Mouse (Mus musculus) gastrocnemius, postnatal 25 days (tissue): ENCODE measurements around the gene Nisch. TPM values are rescaled to one million over a fixed set of nuclear protein-coding genes. Genes with fewer than 3 reads are reported as not detected.
A peak's percentile ranks its signal among the peaks of the same experiment; 100 is the strongest.

Experiments used
- DNase-seq: peaks from one replicate; pipeline ENCODE4 v3.0.0; 2022
- total RNA-seq, 2 experiments: library from RNA; stranded (reverse); gene quantifications; 1 replicate in 1 of 2; 2 replicates in 1 of 2; pipeline ENCODE4 v1.2.3; 2021

Gene Nisch
- total RNA-seq, 2 experiments from 2014 or later = 63.7 to 67.7 TPM

DNA sequence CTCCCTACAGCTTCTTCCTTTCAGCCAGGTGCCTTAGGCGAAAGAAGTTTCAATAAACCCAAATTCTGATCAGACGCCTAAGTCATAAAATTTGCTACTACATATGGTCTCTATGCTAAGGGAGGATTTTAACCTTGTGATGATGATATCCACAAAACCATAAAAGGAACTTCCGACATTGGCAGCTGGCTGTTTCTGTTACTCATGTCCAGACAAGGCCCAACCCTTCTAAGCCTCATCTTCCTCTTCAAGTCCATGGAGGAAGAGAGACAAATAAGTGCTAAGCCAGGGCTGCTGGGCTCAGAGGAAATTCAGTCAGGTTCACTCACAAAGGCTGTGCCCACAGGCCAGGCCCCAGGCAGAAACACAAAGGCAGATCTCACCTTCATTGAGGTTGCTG lies 27.4 kb downstream of the Nisch start:
- DNase-seq = no peak

DNA sequence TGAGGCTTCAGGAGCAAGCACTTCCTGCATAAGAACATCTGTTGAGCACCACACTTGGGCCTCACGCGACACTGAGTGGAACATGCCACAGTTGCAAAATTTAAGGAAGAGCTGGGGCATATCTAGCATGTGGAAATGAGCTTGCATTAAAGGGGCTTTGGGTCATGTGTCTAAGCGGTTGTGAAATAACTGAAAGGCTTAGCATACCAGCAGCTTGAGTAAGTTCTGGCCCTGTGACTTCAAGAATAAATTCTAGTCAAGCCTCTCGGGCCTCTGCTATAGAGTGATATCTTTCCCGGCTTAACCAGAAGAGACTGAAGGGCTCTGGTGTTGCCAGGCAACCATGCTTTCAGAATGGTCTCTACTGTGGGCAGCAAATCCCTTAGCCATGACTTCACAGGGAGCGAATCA lies 28.0 kb downstream of the Nisch start:
- DNase-seq = no peak

DNA sequence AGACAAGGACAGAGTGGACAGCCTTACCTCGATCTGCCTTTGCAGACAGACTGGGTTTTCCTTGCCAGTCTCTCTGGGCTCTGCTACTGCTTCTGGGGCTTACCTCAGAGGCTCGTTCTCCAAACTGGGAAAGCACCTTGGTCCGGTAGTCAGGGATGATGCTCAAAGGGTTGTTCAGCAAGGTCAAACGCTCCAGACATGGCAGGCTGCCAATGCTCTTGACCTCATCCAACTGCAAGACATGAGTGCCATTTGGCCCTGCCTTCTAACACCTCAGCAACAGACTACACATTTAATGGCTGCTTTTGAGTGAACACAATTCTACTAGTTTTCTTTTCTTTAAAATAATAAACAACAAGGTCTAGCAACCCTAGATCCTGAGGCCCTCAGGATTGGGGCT lies 30.1 kb downstream of the Nisch start:
- DNase-seq = no peak

DNA sequence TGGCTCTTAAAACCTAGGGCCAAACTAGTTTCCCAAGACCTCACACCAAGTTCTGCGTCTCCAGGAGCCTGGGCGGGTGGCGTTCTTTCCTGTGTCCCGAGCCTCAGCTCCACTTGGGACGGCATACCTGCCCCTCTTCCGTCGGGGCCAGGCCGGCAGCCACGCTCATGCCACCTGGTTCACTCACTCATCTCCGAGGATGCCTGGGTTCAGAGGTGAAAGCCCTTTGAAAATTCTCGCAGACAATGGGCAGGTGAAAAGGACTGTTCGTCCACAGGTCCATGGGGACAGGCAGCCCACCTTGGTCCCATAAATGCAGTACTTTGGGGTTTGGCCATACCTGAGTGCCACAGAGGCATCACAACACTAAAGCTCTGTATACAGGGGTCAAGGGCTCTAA lies 32.6 kb downstream of the Nisch start:
- DNase-seq = no peak

DNA sequence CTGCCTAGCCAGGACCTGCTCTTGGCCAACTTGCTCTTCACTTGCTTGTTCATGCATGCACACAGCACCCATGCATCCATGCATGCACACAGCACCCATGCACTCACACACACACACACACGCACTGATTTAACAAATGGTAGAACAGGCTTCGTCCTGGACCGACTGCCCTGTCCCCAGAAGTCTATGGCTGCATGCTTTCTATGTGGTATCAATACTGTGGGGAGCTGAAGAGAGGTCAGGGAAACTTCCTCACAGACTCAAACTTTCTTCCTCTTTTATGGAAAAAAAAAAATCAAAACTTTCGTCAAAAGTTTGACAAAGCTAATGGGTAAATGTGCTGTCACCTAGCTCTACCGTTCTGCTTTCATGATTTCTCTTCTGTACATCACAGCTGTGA lies 33.2 kb downstream of the Nisch start:
- DNase-seq = no peak

DNA sequence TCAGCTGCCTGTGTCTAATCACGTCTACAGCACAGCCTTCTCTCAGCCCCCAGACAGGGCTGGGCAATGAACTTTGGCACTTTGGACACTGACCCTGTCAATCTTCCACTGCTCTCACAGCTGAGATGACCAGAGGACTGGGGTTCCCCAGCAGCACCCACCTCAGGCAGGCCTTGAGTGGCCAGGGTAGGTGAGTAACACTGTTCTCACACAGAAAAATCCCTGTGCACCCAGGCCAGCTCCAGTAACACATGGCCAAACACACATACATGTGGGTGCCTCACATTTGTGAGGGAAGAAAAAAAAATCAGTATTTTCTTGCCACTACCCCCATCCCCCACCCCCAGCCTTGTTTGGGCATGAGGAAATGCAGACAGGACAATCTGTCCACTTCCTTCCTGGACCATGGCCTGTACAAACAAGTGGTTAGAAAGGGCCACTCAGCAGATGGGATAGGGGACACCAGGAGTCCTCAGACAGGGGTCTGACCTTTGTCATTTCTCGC lies 33.9 kb downstream of the Nisch start:
- no peak for DNase-seq

DNA sequence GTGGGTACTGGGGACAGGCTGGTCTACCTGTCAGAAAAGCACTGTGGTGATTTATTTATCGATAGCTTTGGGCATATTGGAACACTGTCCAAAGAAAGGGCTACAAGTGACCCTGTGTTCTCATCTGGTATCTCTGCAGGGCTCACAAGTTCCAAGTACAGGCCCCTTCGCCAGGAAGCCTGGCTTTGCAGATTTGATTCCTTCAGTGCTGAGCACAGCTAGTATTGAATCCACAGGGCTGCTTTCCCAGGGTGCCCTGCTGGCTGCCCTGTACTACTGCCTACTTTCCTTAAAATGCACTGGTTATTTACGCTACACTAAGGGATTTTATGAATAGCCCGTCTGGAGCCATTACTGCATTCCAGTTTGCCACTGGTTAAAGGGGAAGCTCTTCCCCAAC lies 35.2 kb downstream of the Nisch start:
- DNase-seq = no peak

DNA sequence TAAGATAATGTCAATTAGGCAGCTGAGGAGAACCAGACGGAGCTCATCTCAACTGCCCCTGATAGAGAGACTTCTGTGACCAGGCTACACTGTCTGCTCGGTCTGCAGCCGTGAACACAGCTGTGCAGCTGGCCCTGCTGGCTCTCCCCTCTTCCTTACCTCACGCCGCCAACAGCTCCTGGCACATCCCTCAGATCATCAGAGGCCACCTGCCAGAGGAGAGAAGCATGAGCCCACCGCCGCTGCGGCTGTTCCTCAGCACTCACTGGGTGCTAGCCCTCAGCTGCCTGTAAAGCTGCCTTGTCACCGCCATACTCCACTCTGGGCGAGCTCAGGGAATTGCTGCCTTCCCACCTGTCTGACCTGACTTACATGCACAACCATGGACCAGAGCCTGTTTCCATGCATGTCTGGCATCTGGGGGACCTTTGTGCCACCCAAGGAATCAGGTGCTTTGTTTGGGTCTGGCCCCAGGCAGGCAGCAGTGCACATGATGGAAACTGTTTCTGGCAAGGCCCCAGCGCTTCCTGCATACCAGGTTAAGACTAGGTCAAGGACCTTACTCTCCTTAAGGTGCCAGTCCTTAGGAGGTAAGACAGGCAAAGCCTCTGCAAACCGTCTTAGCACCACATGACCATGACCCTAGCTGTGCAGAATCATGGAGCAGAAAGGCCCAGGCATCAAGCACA lies 36.9 kb downstream of the Nisch start:
- DNase-seq = peak; percentile 57

DNA sequence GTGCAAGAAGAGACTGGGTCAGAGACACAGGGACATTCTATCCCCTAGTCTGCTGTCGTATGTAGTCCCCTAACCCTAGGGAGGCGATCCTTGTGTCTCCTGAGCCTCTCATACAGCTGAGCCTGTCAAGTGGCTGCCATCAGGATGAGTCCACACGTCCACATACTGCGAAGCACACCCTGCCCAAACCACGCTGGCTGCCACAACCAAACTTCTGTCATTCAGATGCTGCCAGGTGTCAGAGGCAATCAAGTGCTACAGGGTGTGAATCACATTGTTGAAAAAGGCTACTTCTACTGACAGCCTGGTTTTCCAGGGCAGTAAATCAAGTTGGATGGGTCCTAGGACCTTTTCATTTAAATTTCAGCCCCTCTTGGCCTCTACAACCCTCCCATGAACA lies 39.0 kb downstream of the Nisch start:
- no peak for DNase-seq

DNA sequence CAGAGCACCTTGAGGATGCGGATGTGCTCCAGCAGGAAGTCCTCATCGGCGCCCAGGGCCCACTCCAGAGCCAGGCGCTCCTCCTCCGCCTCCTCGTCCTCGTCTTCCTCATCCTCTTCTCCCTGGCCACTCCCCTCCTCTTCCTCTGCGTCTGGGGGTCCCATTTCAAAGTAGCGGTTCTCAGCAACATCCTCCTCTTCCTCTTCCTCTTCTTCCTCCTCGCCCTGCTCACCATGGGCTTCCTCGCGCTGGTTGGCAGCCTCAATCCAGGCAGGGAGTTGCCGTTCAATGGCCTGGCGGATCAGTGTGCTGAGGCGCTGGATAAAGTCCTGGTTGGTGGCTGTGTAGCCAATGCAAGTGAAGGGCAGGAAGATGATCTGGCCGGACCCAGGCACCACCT lies 39.5 kb downstream of the Nisch start:
- no peak for DNase-seq

DNA sequence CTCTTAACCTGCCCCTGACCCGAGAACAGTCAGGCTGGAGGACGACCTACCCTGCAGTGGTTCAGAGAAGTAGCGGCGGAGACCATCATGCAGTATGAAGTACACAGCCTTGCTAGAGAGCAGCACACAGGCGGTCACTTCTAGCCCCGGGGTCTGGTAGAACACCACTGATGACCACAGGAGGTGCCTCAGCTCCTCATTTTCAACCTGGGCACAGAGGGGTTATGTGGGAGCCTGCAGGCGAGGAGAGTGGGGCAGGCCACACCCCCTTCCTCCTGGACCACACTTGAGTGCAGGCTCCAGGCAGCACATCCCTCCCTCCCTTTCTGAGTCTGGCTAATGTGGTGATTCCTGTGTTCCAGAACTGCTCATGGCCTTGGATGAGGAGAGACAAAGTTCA lies 43.2 kb downstream of the Nisch start:
- DNase-seq = no peak

DNA sequence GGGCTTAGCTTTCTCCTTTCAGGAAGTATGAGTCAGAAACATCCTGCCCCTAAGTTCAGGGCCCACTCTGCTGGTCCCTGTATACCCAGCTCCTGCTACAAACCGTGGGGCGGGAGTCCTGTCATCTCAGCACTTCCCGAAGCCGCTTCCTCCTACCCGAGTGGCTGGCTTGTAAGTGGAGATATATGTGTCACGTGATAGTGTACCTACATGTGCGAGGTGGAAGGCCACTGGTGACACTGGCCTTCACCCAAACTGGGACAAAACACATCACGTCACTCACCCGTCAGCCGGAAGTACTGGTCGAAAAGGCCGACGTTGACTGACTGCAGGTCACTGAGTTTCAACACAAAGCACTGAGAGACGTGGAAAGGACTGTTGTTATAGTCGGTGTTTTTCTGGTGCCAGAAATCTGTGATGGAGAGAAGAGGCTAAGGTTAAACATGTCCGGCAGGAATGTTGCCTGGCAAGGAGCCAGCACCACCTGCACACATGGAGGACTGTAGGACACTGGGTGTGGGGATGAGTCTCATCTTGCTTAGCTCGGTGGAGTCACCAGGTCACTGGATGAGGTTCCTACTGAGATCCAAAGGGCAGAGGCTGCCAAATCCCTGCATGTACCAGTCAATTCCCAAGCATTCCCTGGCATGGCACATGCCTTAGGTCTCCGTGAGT lies 43.8 kb downstream of the Nisch start:
- DNase-seq = no peak

DNA sequence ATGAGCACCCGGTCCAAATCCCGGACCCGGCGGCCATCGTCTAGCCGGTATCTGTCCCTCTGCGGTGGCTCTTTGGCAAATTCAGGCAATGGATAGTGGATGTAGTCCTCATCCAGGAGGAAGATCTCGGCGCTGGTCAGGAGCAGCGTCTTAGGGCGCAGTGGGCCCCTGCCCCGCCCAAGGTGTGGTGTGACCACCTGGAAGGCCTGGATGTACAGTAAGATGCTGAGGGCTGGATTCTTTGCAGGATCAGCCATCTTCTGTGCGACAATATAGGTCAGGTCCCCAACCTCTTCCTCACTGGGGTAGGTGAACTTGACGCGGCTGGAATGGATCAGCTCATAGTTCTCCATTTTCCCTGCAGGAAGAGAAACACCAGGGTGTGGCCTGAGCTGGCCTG lies 44.9 kb downstream of the Nisch start:
- no peak for DNase-seq

DNA sequence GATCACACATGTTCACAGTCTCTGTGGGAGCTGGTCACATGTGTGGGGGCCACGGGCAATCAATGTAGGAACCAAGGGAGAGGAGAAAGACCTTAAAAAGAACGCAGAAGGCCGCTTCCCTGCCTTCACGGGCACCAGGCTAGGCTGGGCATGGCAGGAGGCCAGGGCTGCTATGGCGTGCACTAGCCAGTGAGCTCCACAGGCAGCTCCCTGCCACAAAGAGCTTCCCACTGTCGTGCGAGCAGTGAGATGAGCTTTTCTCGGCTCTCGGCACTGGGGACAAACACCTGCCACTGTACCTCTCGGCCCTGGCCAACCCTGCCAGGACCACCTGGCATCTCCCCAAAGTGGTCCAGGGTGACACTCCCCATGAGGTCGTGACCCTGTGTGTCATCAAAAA lies 45.4 kb downstream of the Nisch start:
- no peak for DNase-seq

DNA sequence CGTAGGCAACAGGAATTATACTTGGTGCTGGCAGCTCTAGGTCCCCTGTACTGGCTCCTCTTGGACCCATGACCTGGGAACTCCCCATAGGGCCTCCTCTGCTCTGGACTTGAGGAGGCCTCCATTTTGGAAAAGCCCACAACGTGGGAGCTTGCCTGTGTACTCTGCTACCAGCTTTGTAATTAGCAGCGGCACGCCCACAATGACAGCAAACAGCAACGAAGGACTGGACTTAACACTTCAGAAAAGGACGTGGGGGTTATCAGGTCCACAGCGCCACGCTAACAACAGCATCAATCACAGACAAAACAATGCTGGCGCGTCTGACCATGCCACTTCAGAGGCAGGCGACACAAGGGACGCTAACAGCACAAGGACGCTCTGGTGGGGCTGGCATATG lies 45.8 kb downstream of the Nisch start:
- no peak for DNase-seq

DNA sequence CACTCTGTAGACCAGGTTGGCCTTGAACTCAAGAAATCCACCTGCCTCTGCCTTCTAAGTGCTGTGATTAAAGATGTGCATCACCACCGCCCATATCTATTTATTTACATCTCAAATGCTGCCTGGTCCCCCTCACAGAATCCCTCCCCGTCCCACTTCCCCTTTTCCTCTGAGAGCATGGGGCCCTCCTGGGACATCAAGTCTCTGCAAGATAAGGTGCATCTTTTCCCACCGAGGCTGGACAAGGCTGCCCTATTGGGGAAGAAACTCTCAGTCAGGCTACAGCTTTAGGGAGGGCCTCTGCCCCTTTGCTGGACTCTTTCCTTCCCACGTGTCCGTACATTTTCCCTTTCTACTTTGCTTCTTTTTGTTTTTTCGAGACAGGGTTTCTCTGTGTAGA lies 47.2 kb downstream of the Nisch start:
- DNase-seq = no peak

DNA sequence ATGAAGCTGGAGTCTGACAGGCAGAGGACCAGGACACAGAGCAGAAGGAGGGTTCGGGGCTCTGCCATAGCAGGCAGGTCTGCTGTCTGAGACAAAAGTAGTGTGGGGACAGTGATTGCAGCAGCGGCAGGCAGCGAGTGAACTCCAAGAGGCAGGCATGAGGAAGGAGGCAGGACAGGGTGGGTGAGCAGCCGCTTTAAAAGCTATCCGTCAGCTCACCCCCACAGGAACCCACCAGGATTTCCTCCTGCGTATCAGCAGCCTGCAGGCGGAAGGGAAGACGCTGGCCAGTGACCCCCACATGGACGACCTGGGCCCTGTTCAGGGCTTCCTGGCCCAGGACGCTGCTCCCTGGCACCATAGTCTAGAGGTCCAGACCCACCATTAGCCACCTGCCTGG lies 48.3 kb downstream of the Nisch start, which contains the start of gene Stab1:
TSS of gene Stab1 (minus strand) at position 217 of the 400 bp plus-strand sequence.
- DNase-seq = no peak

DNA sequence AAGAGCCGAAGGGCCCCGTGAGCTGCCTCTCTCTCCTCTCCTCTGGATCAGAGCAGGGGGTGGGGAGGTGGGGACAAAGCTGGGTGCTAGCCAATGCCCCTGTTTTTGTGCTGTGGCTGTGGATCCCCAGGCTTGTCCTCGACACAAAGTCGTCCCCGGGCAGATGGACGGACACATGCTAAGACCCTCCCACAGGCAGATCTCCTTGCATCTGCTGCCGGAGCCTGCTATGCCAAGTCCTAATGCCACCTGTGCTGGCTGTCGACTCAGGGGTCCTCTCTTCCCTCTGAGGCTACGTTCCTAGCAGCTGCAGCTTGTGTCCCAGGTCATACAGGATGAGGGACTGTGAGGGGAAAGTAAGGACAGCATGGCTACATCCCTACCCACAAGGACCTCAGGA lies 49.9 kb downstream of the Nisch start:
- DNase-seq = no peak

DNA sequence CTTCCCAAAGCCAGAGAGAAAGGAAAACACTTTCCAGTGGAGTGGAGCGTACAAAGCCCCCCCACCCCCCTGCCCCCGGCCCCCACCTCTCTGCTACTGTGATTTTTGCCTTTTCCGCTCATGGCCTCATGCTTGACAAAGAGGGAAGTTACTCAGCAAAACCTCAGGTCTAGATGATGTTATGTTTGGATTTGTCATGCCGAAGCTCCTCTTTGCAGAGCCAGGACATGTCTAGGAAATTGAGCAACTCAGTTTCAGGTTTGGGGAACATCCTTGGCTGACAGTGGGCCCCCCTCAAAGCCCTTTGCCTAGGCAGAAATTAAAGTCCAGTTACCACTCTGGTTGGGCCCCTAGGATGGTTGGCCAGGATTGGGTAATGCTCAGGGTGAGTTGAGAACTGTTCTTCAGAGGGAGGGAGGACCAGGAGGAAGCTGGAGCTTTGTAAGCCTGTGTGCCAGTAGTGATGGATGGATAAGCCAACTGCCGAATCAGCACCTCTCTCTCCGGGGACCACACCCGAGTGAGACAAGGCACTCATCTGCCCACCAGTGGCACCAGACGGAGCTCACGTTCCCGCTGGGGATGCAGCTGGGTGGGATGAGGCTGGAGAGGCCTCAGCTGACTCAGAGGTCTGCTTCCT lies 50.6 kb downstream of the Nisch start:
- DNase-seq = peak; percentile 39

DNA sequence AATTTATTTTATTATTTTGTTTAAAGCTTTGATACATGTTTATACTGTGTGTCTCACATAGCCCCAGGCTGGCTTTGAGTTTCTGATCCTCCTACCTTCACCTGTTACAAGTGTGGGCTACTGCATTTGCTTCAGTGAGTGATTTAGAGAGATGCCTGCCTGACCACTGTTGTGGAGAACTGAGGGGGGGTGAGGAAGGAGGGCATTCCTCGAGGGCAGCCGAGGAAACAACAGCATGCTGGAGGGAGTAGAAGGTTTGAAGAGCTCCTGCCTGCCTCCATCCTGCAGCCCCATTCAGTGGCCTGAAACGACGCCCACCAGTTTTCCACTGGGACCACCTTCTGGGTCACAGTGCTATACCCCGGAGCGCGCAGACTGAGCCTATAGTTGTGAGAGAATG lies 51.3 kb downstream of the Nisch start:
- no peak for DNase-seq

DNA sequence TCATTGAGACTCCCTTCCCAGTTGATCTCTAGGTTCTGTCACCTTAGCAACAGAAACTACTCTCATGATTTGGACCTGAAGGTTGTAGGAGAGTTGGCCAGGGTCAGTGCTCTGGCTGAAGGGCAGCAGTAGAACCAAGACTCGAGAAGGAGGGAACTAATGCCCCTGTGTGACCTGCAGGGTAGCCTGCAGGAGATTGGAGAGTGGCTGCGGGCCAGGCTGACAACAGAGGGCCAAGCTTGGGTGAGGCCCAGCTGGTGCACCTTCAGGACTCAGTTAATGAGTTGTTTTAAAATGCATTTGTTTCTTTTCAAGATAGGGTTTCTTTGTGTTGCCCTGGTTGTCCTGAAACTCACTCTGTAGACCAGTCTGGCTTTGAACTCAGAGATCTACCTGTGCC lies 51.7 kb downstream of the Nisch start:
- DNase-seq = no peak

DNA sequence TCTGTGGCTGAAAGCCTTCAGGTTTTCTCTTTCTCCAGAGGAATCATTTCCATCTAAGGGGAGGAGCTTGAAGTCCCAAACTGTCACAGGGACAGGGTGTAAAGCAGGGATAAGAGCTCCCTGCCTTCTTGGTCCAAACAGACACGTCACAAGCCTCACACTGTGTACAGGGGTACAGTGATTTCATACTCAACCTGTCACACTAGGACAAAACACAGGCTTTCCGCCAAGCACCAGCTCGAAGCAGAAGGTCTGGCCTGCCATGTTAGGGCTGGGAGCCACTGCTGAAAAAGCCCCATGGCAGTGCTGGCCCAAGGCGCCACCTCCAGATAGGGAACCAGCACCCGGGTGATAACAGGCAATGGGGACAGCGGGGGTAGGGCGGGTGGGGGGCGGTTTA lies 52.7 kb downstream of the Nisch start:
- DNase-seq = no peak

DNA sequence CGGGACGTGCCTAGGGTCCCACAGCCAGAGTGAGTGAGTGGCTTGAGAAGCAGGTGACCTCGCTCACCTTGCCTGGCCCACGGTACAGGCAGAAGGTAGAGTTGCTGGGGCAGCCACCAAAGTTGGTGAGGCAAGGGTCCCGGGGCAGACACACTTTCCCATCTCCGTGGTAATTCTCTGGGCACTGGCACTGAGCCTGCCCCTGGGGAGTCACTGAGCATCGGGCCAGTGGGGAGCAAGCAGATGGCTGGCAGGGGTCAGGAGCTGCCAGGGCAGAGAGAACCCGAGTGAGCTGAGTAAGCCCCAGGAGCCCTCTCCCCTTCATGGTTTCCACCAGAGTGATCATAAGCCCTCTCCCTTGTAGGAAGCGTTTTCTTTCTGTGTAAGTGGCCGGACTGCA lies 55.1 kb downstream of the Nisch start:
- no peak for DNase-seq

DNA sequence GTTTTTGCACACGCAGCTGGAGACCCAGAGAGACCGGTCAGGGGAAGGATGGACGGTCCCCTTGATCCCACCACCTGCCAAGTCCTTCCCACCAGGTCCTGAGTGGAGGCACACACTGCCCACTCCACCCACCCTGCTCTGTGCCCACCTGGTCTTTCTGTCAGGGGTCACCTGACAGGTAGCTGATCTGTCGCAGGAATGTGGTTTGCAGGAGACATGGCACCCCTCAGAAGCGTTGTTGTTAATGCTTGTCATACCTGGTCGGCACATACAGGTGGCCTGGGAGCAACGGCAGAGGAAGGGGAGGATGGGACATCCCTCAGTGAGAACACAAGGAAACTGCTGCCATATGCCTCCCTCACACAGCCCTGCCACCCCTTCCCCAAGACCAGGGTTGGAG lies 55.6 kb downstream of the Nisch start:
- no peak for DNase-seq
